Mouse (Mus musculus): ENCODE data around the gene Erc2. TPM values are rescaled to one million over a fixed set of nuclear protein-coding genes. Genes with fewer than 3 reads are reported as not detected.

Erc2 gene
- polyA plus RNA-seq, 1 experiment, result 0.89 TPM

- no peak for TF ChIP-seq CTCF (IDR thresholded peaks at IDR 0.05; ENCODE audit: extremely low read depth, insufficient read length, insufficient replicate concordance, low read depth, low read length)
- TF ChIP-seq POLR2A (IDR thresholded peaks at IDR 0.05; ENCODE audit: low read depth, low read length), result no peak
- no peaks in the 10 kb centered on the region for H3K27me3 ChIP-seq (ENCODE audit: control insufficient read depth, insufficient read depth, low read length)
- 79% methylated on average over 7 of the region's 7 CpGs for WGBS
- no peaks in the 10 kb centered on the region for H3K4me1 ChIP-seq (ENCODE audit: control insufficient read depth, insufficient read depth, insufficient read length, low read length)
- H3K36me3 ChIP-seq (ENCODE audit: control insufficient read depth, insufficient read depth, low read length), result no peaks in the 10 kb centered on the region
- no peak overlapping the region for H3K4me3 ChIP-seq (ENCODE audit: low read depth, low read length)
- H3K27ac ChIP-seq (ENCODE audit: insufficient read depth, low read depth, low read length), result no peak overlapping the region
Observed at GRCm38 (mm10) chr14:28316851-28317250, 694.6 kb downstream of the Erc2 start.

- WGBS, result 68% methylated on average over 5 of the region's 5 CpGs
- H3K27me3 ChIP-seq (ENCODE audit: control insufficient read depth, insufficient read depth, low read length), result no peaks in the 10 kb centered on the region
- peaks cover 3% of the 10 kb centered on the region; the same call in 1 of the 2 replicates for H3K4me1 ChIP-seq (ENCODE audit: control insufficient read depth, insufficient read depth, insufficient read length, low read length)
- H3K27ac ChIP-seq (ENCODE audit: insufficient read depth, low read depth, low read length), result no peak overlapping the region
- no peak overlapping the region for H3K4me3 ChIP-seq (ENCODE audit: low read depth, low read length)
- no peaks in the 10 kb centered on the region for H3K36me3 ChIP-seq (ENCODE audit: control insufficient read depth, insufficient read depth, low read length)
- TF ChIP-seq CTCF (IDR thresholded peaks at IDR 0.05; ENCODE audit: extremely low read depth, insufficient read length, insufficient replicate concordance, low read depth, low read length) (no peak), POLR2A (IDR thresholded peaks at IDR 0.05; ENCODE audit: low read depth, low read length) (no peak)
Observed at GRCm38 (mm10) chr14:28321916-28322534, 699.8 kb downstream of the Erc2 start.

DNA sequence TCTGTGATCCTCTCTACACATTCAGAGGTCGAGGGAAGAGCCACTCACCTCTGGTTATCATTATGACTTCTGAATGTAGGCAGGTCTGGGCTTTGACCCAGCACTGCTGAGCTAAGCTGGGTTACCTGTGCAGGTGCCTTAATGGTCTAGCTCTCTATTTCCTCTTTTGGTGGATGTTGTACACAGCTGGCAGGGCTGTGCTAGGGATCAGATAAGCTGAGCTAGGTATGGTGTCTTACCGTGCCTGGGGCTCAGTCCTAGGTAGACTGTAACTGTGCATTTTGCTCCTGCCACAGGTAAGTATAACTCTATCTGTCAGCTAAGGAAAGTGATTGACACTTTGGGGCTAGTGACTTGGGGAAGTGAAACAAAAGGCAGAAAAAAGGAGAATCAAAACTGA lies 701.0 kb downstream of the Erc2 start:
- no peak for TF ChIP-seq POLR2A (IDR thresholded peaks at IDR 0.05; ENCODE audit: low read depth, low read length)
- no peak for TF ChIP-seq CTCF (IDR thresholded peaks at IDR 0.05; ENCODE audit: extremely low read depth, insufficient read length, insufficient replicate concordance, low read depth, low read length)
- Histone ChIP-seq H3K36me3 (ENCODE audit: control insufficient read depth, insufficient read depth, low read length) (no peaks in the 10 kb centered on the region), H3K27me3 (ENCODE audit: control insufficient read depth, insufficient read depth, low read length) (no peaks in the 10 kb centered on the region), H3K4me3 (ENCODE audit: low read depth, low read length) (no peak overlapping the region), H3K27ac (ENCODE audit: insufficient read depth, low read depth, low read length) (no peak overlapping the region), H3K4me1 (ENCODE audit: control insufficient read depth, insufficient read depth, insufficient read length, low read length) (peaks cover 3% of the 10 kb centered on the region; the same call in 1 of the 2 replicates)
- 31% methylated on average over 2 of the region's 2 CpGs for WGBS

DNA sequence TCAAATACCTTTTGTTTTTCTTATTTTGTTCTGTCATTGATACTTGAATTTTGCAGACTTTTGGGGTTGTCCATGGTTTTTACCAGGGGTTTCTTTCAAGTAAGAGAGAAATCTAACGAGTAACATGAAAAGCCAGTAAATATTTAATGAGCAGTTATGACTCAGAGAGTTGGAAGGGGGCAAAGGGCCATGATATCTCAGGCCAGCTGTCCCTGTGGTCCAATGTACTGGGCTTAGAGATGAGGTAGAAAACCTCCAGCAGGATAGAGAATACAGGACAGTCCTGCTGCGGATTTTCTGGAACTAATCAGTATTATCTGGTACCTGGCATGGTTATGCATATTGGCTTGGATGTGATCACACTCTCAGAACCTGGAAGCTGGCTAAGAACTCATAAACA lies 701.5 kb downstream of the Erc2 start:
- TF ChIP-seq CTCF (IDR thresholded peaks at IDR 0.05; ENCODE audit: extremely low read depth, insufficient read length, insufficient replicate concordance, low read depth, low read length) (no peak), POLR2A (IDR thresholded peaks at IDR 0.05; ENCODE audit: low read depth, low read length) (no peak)
- H3K4me1 ChIP-seq (ENCODE audit: control insufficient read depth, insufficient read depth, insufficient read length, low read length), result peaks cover 3% of the 10 kb centered on the region; the same call in 1 of the 2 replicates
- no peak overlapping the region for H3K4me3 ChIP-seq (ENCODE audit: low read depth, low read length)
- H3K27me3 ChIP-seq (ENCODE audit: control insufficient read depth, insufficient read depth, low read length), result no peaks in the 10 kb centered on the region
- WGBS, result 23% methylated on average over 2 of the region's 2 CpGs
- H3K36me3 ChIP-seq (ENCODE audit: control insufficient read depth, insufficient read depth, low read length), result no peaks in the 10 kb centered on the region
- no peak overlapping the region for H3K27ac ChIP-seq (ENCODE audit: insufficient read depth, low read depth, low read length)

DNA sequence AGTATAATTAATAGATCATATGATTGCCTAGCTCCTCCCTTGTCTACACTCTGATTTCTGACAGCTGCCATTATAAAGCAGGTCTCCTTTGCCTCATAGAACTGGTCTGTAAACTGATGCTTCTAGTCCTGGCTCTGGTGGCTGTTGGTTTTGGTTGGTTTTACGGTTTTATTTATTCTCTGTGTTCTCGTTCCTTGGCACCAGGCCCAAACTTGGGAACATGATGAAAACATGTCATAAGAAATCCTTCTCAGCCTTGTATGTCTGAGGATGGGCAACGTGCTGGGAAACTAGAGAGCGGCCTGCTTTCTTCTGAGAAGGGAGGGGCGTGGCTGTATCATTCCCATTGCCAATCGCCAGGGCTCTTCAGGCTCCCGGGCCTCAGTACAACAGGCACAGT lies 704.2 kb downstream of the Erc2 start:
- peaks cover 3% of the 10 kb centered on the region; the same call in 1 of the 2 replicates for H3K4me1 ChIP-seq (ENCODE audit: control insufficient read depth, insufficient read depth, insufficient read length, low read length)
- H3K36me3 ChIP-seq (ENCODE audit: control insufficient read depth, insufficient read depth, low read length), result no peaks in the 10 kb centered on the region
- WGBS, result 61% methylated on average over 7 of the region's 7 CpGs
- no peak overlapping the region for H3K27ac ChIP-seq (ENCODE audit: insufficient read depth, low read depth, low read length)
- H3K27me3 ChIP-seq (ENCODE audit: control insufficient read depth, insufficient read depth, low read length), result no peaks in the 10 kb centered on the region
- H3K4me3 ChIP-seq (ENCODE audit: low read depth, low read length), result no peak overlapping the region
- no peak for TF ChIP-seq CTCF (IDR thresholded peaks at IDR 0.05; ENCODE audit: extremely low read depth, insufficient read length, insufficient replicate concordance, low read depth, low read length)
- TF ChIP-seq POLR2A (IDR thresholded peaks at IDR 0.05; ENCODE audit: low read depth, low read length), result no peak

GRCm38 (mm10) chr14:28328512-28328911 lies 706.3 kb downstream of the Erc2 start:
- no peaks in the 10 kb centered on the region for H3K36me3 ChIP-seq (ENCODE audit: control insufficient read depth, insufficient read depth, low read length)
- TF ChIP-seq CTCF (IDR thresholded peaks at IDR 0.05; ENCODE audit: extremely low read depth, insufficient read length, insufficient replicate concordance, low read depth, low read length), result no peak
- TF ChIP-seq POLR2A (IDR thresholded peaks at IDR 0.05; ENCODE audit: low read depth, low read length), result no peak
- no peaks in the 10 kb centered on the region for H3K27me3 ChIP-seq (ENCODE audit: control insufficient read depth, insufficient read depth, low read length)
- H3K4me3 ChIP-seq (ENCODE audit: low read depth, low read length), result no peak overlapping the region
- no peak overlapping the region for H3K27ac ChIP-seq (ENCODE audit: insufficient read depth, low read depth, low read length)
- H3K4me1 ChIP-seq (ENCODE audit: control insufficient read depth, insufficient read depth, insufficient read length, low read length), result 0 out of 2 replicates have a peak, but pooled peaks cover 3% of the 10 kb centered on the region
- WGBS, result 46% methylated on average over 8 of the region's 8 CpGs

DNA sequence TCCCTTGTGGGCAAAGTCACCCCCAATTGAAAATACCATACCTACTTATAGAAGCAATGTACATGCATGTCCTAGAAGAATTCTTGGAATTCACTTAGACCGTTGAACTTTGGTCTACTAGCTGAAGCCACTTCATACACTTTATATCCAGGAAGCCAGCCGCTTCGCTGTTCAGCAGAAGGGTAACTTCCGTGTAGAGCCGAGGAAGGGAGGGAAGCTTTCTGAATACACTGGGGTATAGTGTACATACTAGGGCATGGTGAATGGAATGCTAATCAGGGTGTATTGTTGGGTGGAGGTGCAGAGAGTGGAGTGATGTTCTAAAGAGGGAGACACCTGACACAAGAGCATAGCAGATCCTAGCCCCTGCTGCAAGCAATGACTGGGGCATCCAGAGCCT lies 708.9 kb downstream of the Erc2 start:
- H3K4me3 ChIP-seq (ENCODE audit: low read depth, low read length), result no peak overlapping the region
- TF ChIP-seq POLR2A (IDR thresholded peaks at IDR 0.05; ENCODE audit: low read depth, low read length) (no peak), CTCF (IDR thresholded peaks at IDR 0.05; ENCODE audit: extremely low read depth, insufficient read length, insufficient replicate concordance, low read depth, low read length) (no peak)
- H3K4me1 ChIP-seq (ENCODE audit: control insufficient read depth, insufficient read depth, insufficient read length, low read length), result no peaks in the 10 kb centered on the region
- H3K27me3 ChIP-seq (ENCODE audit: control insufficient read depth, insufficient read depth, low read length), result no peaks in the 10 kb centered on the region
- H3K36me3 ChIP-seq (ENCODE audit: control insufficient read depth, insufficient read depth, low read length), result no peaks in the 10 kb centered on the region
- no peak overlapping the region for H3K27ac ChIP-seq (ENCODE audit: insufficient read depth, low read depth, low read length)
- 69% methylated on average over 5 of the region's 5 CpGs for WGBS
